Mouse (Mus musculus) embryonic fibroblast, embryonic 13.5 days (primary cell): ENCODE data around the gene Banp.

ENCODE experiments used
- CTCF ChIP-seq: IDR thresholded peaks from 2 replicates; pipeline ENCODE4 v1.5.1; 2011; ENCODE audit warnings: mild to moderate bottlenecking, control low read depth, low read length, moderate library complexity, borderline replicate concordance; ENCODE audit not compliant: insufficient read depth
- POLR2A ChIP-seq: IDR thresholded peaks from 2 replicates; pipeline ENCODE4 v1.6.1; 2011; ENCODE audit warnings: low read depth, mild to moderate bottlenecking, control low read depth, low read length, moderate library complexity

DNA sequence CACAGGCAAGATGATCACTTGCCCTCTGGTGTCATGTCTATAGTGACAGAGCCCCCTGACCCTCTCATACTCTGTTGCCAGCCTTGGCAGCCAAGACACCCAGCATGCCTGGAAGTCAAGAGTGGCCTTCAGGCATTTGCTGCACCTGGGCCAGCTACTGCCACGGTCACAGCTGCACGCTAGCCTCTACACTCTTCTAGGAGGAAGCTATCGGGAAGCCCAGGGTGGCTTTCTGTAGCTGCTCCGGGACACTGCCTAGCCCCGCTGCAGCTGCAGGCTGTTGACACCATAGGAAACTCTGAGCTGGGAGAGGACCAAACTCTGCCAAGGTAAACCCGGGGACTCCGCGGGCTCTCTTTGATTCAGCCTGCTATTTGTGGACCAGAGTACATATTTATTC, 36.2 kb upstream of the Banp start:
- no peak for TF ChIP-seq POLR2A
- TF ChIP-seq CTCF: no peak
